Mouse (Mus musculus): ENCODE data around the gene Gm6993. TPM values are rescaled to one million over a fixed set of nuclear protein-coding genes. Genes with fewer than 3 reads are reported as not detected.

Gm6993 gene
- polyA plus RNA-seq, 1 experiment from 2014 or later: not detected

DNA sequence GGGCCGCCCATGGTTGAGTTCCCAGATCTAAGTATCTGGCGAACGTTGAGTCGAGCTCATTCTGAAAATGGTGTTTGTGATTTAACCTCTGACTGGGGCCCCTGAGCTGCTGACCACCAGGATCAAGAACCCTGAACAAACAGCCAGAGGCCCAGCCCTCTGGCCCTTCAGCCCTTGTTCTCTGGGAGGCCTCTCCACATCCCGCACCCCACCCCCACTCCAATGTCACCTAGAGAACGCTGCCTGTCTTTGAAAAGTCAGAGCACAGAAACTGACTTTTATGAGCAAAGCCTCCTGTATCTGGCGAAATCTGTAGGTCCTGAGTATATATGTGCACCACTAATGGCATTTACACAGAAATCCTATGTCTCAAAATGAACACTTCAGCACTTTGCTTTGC lies 11.7 kb upstream of the Gm6993 start:
- Histone ChIP-seq H3K36me3 (ENCODE audit: control insufficient read depth, insufficient read depth, low read length) (no peaks in the 10 kb centered on the region), H3K4me2 (replicated peaks; ENCODE audit: low read depth) (no peak overlapping the region), H3K4me3 (ENCODE audit: low read depth, low read length) (no peak overlapping the region), H3K27me3 (ENCODE audit: control insufficient read depth, insufficient read depth, low read length) (no peaks in the 10 kb centered on the region), H3K9ac (ENCODE audit: low read length) (no peak overlapping the region), H3K4me1 (replicated peaks; ENCODE audit: control insufficient read depth, insufficient read depth) (no peaks in the 10 kb centered on the region), H3K9me3 (ENCODE audit: control insufficient read depth, low read length) (no peaks in the 10 kb centered on the region), H3K27ac (replicated peaks) (no peak overlapping the region)
- 52% methylated on average over 7 of the region's 7 CpGs for WGBS
- DNase-seq (ENCODE audit: low spot score): peak; percentile 48
- TF ChIP-seq CTCF (IDR thresholded peaks at IDR 0.05; ENCODE audit: low read depth) (no peak), EP300 (optimal IDR thresholded peaks at IDR 0.05) (no peak)
- ATAC-seq (ENCODE audit: low FRiP score, low TSS enrichment): no peak

DNA sequence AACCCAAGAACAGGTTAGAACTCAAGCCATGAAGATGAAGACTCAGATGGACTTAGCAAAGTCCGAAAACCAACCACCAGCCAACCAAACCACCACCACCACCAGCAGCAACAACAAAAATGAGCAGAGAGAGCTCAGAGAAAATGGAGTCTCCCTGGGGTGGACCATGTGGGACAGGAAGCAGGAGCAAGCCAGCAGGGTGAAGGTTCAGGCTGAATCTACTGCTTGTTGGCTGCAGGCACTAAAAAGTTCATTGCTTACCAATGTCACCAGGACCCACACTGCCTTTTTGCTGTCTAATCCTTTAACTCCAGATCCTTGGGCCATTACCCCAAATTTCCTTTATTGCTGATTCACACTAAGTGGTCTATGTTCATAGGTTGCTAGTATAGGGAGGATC lies 7.9 kb upstream of the Gm6993 start:
- H3K27me3 ChIP-seq (ENCODE audit: control insufficient read depth, insufficient read depth, low read length): no peaks in the 10 kb centered on the region
- 93% methylated on average over 1 of the region's 1 CpGs for WGBS
- H3K27ac ChIP-seq (replicated peaks): no peak overlapping the region
- DNase-seq (ENCODE audit: low spot score) (no peak), ATAC-seq (ENCODE audit: low FRiP score, low TSS enrichment) (no peak)
- no peaks in the 10 kb centered on the region for H3K9me3 ChIP-seq (ENCODE audit: control insufficient read depth, low read length)
- H3K4me2 ChIP-seq (replicated peaks; ENCODE audit: low read depth): no peak overlapping the region
- H3K4me3 ChIP-seq (ENCODE audit: low read depth, low read length): no peak overlapping the region
- H3K4me1 ChIP-seq (replicated peaks; ENCODE audit: control insufficient read depth, insufficient read depth): peaks cover 5% of the 10 kb centered on the region; the same call in 1 of the 2 replicates
- TF ChIP-seq EP300 (optimal IDR thresholded peaks at IDR 0.05) (no peak), CTCF (IDR thresholded peaks at IDR 0.05; ENCODE audit: low read depth) (no peak)
- H3K9ac ChIP-seq (ENCODE audit: low read length): no peak overlapping the region
- no peaks in the 10 kb centered on the region for H3K36me3 ChIP-seq (ENCODE audit: control insufficient read depth, insufficient read depth, low read length)

DNA sequence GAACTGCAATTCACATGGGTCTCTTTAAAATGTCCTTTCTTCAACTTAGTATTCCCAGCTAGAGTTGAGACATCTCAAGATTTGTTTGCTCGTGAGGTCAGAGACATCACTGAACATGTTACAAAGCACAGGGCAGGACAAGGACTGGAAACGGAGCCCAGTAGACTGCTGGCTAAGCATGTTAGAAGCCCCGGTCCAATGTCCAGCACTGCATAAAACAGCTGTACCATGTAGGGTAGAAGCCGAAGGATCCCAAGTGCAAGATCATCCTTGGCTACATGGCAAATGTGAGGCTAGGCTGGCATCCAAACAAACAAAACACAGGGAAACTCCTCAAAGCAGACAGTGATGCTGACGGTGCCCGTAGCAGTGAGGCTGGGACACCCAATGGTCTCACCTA lies 5.6 kb upstream of the Gm6993 start:
- Histone ChIP-seq H3K27ac (replicated peaks) (no peak overlapping the region), H3K4me3 (ENCODE audit: low read depth, low read length) (no peak overlapping the region), H3K4me2 (replicated peaks; ENCODE audit: low read depth) (no peak overlapping the region), H3K4me1 (replicated peaks; ENCODE audit: control insufficient read depth, insufficient read depth) (peaks cover 5% of the 10 kb centered on the region; the same call in 1 of the 2 replicates), H3K9me3 (ENCODE audit: control insufficient read depth, low read length) (no peaks in the 10 kb centered on the region), H3K9ac (ENCODE audit: low read length) (no peak overlapping the region), H3K36me3 (ENCODE audit: control insufficient read depth, insufficient read depth, low read length) (no peaks in the 10 kb centered on the region), H3K27me3 (ENCODE audit: control insufficient read depth, insufficient read depth, low read length) (no peaks in the 10 kb centered on the region)
- no peak for DNase-seq (ENCODE audit: low spot score)
- TF ChIP-seq CTCF (IDR thresholded peaks at IDR 0.05; ENCODE audit: low read depth): no peak
- no peak for TF ChIP-seq EP300 (optimal IDR thresholded peaks at IDR 0.05)
- ATAC-seq (ENCODE audit: low FRiP score, low TSS enrichment): no peak
- WGBS: 79% methylated on average over 6 of the region's 6 CpGs

DNA sequence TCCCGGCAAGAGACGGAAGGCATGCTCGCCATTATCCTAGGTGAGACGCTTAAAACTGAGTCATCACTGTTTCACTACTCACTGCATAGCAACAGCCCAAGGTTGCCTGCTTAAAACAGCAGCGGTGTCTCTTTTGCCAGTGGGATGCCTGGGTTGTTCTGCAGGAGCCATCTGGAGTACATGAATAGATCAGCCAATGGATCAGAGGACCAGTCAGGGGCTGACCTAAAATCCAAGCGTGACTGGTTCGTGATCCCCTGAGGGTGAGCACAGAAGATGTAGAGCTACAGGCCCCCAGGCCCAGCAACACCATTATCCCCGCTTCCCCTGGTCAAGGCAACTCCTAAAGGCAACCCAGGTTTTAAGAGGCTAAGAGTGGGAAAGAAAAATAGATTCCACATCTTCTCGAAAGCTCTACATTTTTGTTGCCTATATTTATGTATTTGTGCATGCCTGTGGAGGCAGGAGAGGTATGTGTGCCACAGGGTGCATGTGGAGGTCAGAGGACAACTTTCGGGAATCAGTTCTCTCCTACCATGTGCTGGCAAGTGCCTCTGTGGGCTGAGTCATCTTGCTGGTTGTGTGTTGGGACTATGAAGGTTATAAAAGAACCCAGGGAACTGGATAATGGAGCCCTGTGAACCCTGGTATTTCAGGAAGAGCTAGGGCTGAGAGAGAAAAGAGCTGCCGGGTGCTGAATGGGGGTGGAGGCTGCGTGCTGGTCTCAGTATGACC lies 3.5 kb upstream of the Gm6993 start:
- DNase-seq (ENCODE audit: low spot score) (no peak), ATAC-seq (ENCODE audit: low FRiP score, low TSS enrichment) (peak; percentile 12; the same call in 1 of the 2 replicates)
- 0 out of 2 replicates have a peak overlapping the region, but pooled peaks have one; percentile 13 for H3K27ac ChIP-seq (replicated peaks)
- H3K36me3 ChIP-seq (ENCODE audit: control insufficient read depth, insufficient read depth, low read length): no peaks in the 10 kb centered on the region
- H3K4me1 ChIP-seq (replicated peaks; ENCODE audit: control insufficient read depth, insufficient read depth): peaks cover 5% of the 10 kb centered on the region; the same call in 1 of the 2 replicates
- H3K27me3 ChIP-seq (ENCODE audit: control insufficient read depth, insufficient read depth, low read length): no peaks in the 10 kb centered on the region
- H3K4me3 ChIP-seq (ENCODE audit: low read depth, low read length): no peak overlapping the region
- no peak overlapping the region for H3K4me2 ChIP-seq (replicated peaks; ENCODE audit: low read depth)
- H3K9ac ChIP-seq (ENCODE audit: low read length): no peak overlapping the region
- WGBS: 47% methylated on average over 12 of the region's 12 CpGs
- no peaks in the 10 kb centered on the region for H3K9me3 ChIP-seq (ENCODE audit: control insufficient read depth, low read length)
- TF ChIP-seq EP300 (optimal IDR thresholded peaks at IDR 0.05) (no peak), CTCF (IDR thresholded peaks at IDR 0.05; ENCODE audit: low read depth) (no peak)

DNA sequence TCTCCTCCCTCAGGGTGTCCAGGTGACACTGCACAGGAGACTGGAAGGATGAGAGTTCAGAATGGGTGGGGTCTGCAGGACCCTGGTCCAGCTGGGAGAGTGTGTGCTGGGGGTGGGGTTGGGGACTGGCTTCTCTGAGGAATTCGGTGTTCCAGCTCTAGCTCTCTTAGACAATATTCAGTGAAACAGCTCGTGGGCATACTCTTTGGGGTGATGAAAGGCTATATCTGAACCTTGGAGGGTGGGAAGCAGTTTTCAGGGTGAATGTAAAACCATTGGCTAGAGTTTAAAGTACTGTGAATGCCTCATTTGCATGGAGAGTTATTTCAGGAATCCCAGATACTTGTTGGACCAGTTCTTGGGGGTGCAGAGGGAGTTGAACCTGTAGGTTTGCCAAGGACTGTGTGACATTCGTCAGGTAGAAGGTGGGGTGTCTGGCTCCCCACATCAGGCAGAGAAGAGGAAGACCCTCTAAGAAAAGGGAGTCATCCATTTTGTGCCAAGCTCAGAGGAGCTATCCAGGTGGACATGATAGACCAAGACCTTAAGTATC lies 1.5 kb upstream of the Gm6993 start:
- 62% methylated on average over 3 of the region's 3 CpGs for WGBS
- TF ChIP-seq CTCF (IDR thresholded peaks at IDR 0.05; ENCODE audit: low read depth) (no peak), EP300 (optimal IDR thresholded peaks at IDR 0.05) (no peak)
- H3K36me3 ChIP-seq (ENCODE audit: control insufficient read depth, insufficient read depth, low read length): no peaks in the 10 kb centered on the region

DNA sequence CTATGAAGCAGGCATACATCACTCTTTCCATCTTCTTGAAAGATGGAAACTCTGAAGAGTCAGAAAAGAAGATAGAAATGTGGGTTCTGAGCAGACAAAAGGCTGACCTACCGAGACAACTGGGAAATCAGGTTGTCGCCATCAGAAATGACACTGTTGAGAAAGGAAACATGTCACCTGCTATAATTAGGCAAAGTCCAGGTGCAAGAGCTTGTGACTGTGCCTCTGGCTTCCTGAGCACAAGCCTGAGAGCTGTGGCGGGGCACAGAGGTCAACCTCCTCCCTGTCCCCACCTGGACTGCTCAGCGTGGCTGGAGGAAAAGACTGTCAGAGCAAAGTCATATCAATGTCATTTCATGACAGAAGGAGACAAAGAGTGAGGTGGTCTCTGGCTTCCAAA lies 772 bp upstream of the Gm6993 start:
- no peak for ATAC-seq (ENCODE audit: low FRiP score, low TSS enrichment)
- H3K4me1 ChIP-seq (replicated peaks; ENCODE audit: control insufficient read depth, insufficient read depth): peaks cover 5% of the 10 kb centered on the region; the same call in 1 of the 2 replicates
- 62% methylated on average over 4 of the region's 4 CpGs for WGBS
- no peak overlapping the region for H3K27ac ChIP-seq (replicated peaks)
- no peak overlapping the region for H3K4me2 ChIP-seq (replicated peaks; ENCODE audit: low read depth)
- H3K9me3 ChIP-seq (ENCODE audit: control insufficient read depth, low read length): no peaks in the 10 kb centered on the region
- no peaks in the 10 kb centered on the region for H3K27me3 ChIP-seq (ENCODE audit: control insufficient read depth, insufficient read depth, low read length)
- no peak for DNase-seq (ENCODE audit: low spot score)
- TF ChIP-seq EP300 (optimal IDR thresholded peaks at IDR 0.05) (no peak), CTCF (IDR thresholded peaks at IDR 0.05; ENCODE audit: low read depth) (no peak)
- H3K36me3 ChIP-seq (ENCODE audit: control insufficient read depth, insufficient read depth, low read length): no peaks in the 10 kb centered on the region
- H3K4me3 ChIP-seq (ENCODE audit: low read depth, low read length): no peak overlapping the region
- no peak overlapping the region for H3K9ac ChIP-seq (ENCODE audit: low read length)

More for the DNA sequence above, 1.5 kb upstream of the Gm6993 start:
- peaks cover 5% of the 10 kb centered on the region; the same call in 1 of the 2 replicates for H3K4me1 ChIP-seq (replicated peaks; ENCODE audit: control insufficient read depth, insufficient read depth)
- ATAC-seq (ENCODE audit: low FRiP score, low TSS enrichment) (peak; percentile 40; the same call in 1 of the 2 replicates), DNase-seq (ENCODE audit: low spot score) (no peak)
- H3K4me2 ChIP-seq (replicated peaks; ENCODE audit: low read depth): no peak overlapping the region
- no peak overlapping the region for H3K9ac ChIP-seq (ENCODE audit: low read length)
- H3K4me3 ChIP-seq (ENCODE audit: low read depth, low read length): no peak overlapping the region
- no peak overlapping the region for H3K27ac ChIP-seq (replicated peaks)
- H3K9me3 ChIP-seq (ENCODE audit: control insufficient read depth, low read length): no peaks in the 10 kb centered on the region
- H3K27me3 ChIP-seq (ENCODE audit: control insufficient read depth, insufficient read depth, low read length): no peaks in the 10 kb centered on the region
